Mouse (Mus musculus) thymus, adult 2 months (tissue): Measurements from ENCODE around the gene Ephb2. TPM values are rescaled to one million over a fixed set of nuclear protein-coding genes. Genes with fewer than 3 reads are reported as not detected.

Experiments used
- DNase-seq: peaks from one replicate; pipeline ENCODE4 v3.0.0; 2021
- H3K27ac ChIP-seq: fragments of 200-500 bp; 2 replicates; pipeline ENCODE4 v1.5.1; 2012; ENCODE audit warnings: low read length, control low read depth; ENCODE audit not compliant: control insufficient read depth, insufficient read depth
- H3K27me3 ChIP-seq: fragments of 200-500 bp; 2 replicates; pipeline ENCODE4 v1.6.1; 2012; ENCODE audit warnings: mild to moderate bottlenecking, low read length, moderate library complexity, mixed read lengths; ENCODE audit not compliant: control insufficient read depth, insufficient read depth
- H3K36me3 ChIP-seq: fragments of 200-500 bp; 2 replicates; pipeline ENCODE4 v1.6.1; 2012; ENCODE audit warnings: mild to moderate bottlenecking, low read length, moderate library complexity; ENCODE audit not compliant: control insufficient read depth, insufficient read depth
- H3K4me1 ChIP-seq: fragments of 200-500 bp; replicated peaks from 2 replicates; pipeline ENCODE4 v1.6.1; 2012; ENCODE audit warnings: low read length; ENCODE audit not compliant: control insufficient read depth, insufficient read depth
- H3K4me3 ChIP-seq: fragments of 200-500 bp; 2 replicates; pipeline ENCODE4 v1.5.1; 2012; ENCODE audit warnings: mild to moderate bottlenecking, low read length, control low read depth, moderate library complexity; ENCODE audit not compliant: control insufficient read depth, insufficient read depth
- CTCF ChIP-seq: fragments of 200-500 bp; IDR thresholded peaks from 2 replicates; pipeline ENCODE4 v1.5.1; 2012; ENCODE audit warnings: mild to moderate bottlenecking, control low read depth, low read length, moderate library complexity, borderline replicate concordance; ENCODE audit not compliant: control insufficient read depth, poor library complexity, insufficient read depth; ENCODE audit errors: extremely low read depth
- POLR2A ChIP-seq: fragments of 200-500 bp; IDR thresholded peaks from 2 replicates; pipeline ENCODE4 v1.6.1; 2012; ENCODE audit warnings: mild to moderate bottlenecking, low read length, control low read depth, moderate library complexity; ENCODE audit not compliant: control insufficient read depth, poor library complexity, insufficient read depth; ENCODE audit errors: extremely low read depth
- WGBS: fragments of 180-500 bp; shearing (Covaris S2); methylation state at CpG from one replicate; pipeline ENCODE4 v1.1.7; 2018; 5-methylcytosine and 5-hydroxymethylcytosine counted together
- polyA plus RNA-seq: library from polyadenylated mRNA; depleted of rRNA; stranded (reverse); fragments of >200 nt; gene quantifications from 2 replicates; pipeline ENCODE4 v1.2.3, GENCODE M21; 2012

Gene Ephb2
- polyA plus RNA-seq, 1 experiment: 15.4 TPM

DNA sequence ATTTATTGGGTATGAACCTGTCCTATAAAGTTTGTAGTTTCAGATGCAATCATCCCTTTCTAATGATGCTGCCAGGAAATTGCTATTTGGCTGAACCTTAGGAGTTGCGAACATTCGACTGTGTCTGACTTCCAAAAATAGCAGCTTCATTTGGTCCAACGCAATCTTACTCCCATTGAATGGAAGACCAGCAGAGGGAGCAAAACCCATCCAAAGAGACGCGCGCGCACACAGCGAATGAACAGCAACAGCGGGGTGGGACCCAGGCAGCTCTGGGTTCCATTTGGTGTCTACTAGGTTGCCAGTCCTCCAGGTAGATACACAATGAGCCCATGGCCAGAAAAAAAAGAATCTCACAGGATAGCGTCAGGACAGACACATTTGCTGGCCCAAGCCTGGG lies 168.0 kb downstream of the Ephb2 start:
- TF ChIP-seq POLR2A (no peak), CTCF (no peak)
- Histone ChIP-seq H3K4me3 (no peak overlapping the region), H3K27ac (no peak overlapping the region), H3K36me3 (no peaks in the 10 kb centered on the region), H3K27me3 (no peaks in the 10 kb centered on the region), H3K4me1 (no peaks in the 10 kb centered on the region)
- 89% methylated on average over 10 of the region's 10 CpGs for WGBS
- DNase-seq: no peak

GRCm38 (mm10) chr4:136666002-136666401 lies 169.8 kb downstream of the Ephb2 start:
- DNase-seq: no peak
- Histone ChIP-seq H3K4me3 (no peak overlapping the region), H3K27ac (no peak overlapping the region), H3K4me1 (no peaks in the 10 kb centered on the region), H3K27me3 (no peaks in the 10 kb centered on the region), H3K36me3 (no peaks in the 10 kb centered on the region)
- WGBS: 83% methylated on average over 4 of the region's 4 CpGs
- TF ChIP-seq CTCF (peak; percentile 80; the same call in 1 of the 2 replicates), POLR2A (no peak)

DNA sequence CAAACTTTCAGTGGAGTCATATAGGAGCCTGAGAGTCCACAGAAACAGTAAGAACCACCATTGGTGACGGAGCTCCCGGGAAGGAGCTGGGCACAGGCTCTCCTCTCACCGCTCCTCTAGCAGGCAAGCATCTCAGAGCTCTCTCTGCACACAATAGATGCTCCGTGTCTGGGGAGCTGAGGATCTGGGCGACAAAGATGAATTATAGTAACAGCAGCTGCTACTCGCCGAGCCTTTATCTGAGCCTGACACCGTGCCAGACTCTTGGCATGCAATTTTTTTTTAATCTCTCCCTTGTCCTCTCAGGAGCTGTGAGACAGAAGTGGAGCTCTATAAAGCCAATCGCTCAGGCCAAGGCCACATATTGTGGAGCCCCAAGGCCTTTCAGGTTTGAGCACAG lies 170.7 kb downstream of the Ephb2 start:
- H3K4me1 ChIP-seq: no peaks in the 10 kb centered on the region
- H3K4me3 ChIP-seq: no peak overlapping the region
- no peaks in the 10 kb centered on the region for H3K36me3 ChIP-seq
- DNase-seq: no peak
- no peaks in the 10 kb centered on the region for H3K27me3 ChIP-seq
- TF ChIP-seq CTCF: no peak
- TF ChIP-seq POLR2A: no peak
- H3K27ac ChIP-seq: no peak overlapping the region
- 96% methylated on average over 9 of the region's 9 CpGs for WGBS

GRCm38 (mm10) chr4:136657914-136658313 lies 177.9 kb downstream of the Ephb2 start:
- peaks cover 12% of the 10 kb centered on the region for H3K4me1 ChIP-seq
- WGBS: 50% methylated on average over 3 of the region's 3 CpGs
- TF ChIP-seq POLR2A (no peak), CTCF (no peak)

DNA sequence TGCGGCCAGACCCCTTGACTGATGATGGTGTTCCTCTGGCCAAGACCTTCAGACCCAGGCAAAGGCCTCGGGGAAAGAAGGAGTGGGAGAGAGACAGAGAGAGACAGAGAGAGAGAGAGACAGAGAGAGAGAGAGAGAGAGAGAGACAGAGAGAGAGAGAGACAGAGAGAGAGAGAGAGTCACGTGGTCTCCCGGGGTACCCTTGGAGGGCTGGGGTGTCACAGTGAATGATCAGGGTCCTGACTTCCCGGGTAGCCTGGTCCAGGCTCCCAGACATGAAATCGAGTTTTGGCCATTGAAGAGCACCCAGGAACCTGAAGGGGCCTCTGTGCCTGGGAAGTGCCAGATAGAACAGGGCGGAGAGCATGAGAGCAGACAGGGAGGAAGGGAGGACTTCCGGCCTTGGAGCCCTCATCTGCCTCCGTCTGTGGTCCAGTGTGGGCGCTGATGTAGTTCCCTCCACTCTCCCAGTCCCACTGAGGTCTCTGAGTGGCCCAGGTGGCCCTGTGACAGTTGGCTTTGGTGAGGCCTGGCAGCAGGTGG lies 182.0 kb downstream of the Ephb2 start:
- Histone ChIP-seq H3K4me3 (no peak overlapping the region), H3K4me1 (peaks cover 13% of the 10 kb centered on the region), H3K27ac (no peak overlapping the region), H3K27me3 (no peaks in the 10 kb centered on the region), H3K36me3 (no peaks in the 10 kb centered on the region)
- WGBS: 22% methylated on average over 10 of the region's 10 CpGs
- TF ChIP-seq POLR2A: no peak
- TF ChIP-seq CTCF: no peak
- no peak for DNase-seq

More at GRCm38 (mm10) chr4:136657914-136658313, 177.9 kb downstream of the Ephb2 start:
- DNase-seq: no peak
- Histone ChIP-seq H3K27me3 (no peaks in the 10 kb centered on the region), H3K27ac (no peak overlapping the region), H3K4me3 (no peak overlapping the region), H3K36me3 (no peaks in the 10 kb centered on the region)

DNA sequence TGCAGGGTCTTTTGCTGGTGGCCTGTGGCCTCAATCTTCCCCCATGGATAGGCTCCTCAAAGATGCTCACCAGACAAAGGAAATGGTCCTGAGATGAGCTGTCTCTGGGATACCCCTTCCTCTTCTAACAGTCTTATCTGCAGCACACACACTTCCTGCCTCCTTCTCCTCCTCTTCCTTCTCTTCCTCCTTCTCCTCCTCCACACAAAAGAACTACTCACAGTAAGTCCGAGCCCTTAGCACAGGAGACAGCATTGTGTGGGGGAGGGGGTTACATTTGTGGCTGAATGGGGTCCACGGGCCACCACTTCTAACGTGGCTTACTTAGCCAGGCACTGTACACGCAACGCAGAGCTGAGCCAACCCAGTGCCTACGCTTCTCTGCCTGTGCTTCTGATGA lies 182.8 kb downstream of the Ephb2 start:
- DNase-seq: no peak
- Histone ChIP-seq H3K36me3 (no peaks in the 10 kb centered on the region), H3K27ac (no peak overlapping the region), H3K4me1 (peaks cover 13% of the 10 kb centered on the region), H3K4me3 (no peak overlapping the region), H3K27me3 (no peaks in the 10 kb centered on the region)
- TF ChIP-seq CTCF (no peak), POLR2A (no peak)
- WGBS: 33% methylated on average over 6 of the region's 6 CpGs

DNA sequence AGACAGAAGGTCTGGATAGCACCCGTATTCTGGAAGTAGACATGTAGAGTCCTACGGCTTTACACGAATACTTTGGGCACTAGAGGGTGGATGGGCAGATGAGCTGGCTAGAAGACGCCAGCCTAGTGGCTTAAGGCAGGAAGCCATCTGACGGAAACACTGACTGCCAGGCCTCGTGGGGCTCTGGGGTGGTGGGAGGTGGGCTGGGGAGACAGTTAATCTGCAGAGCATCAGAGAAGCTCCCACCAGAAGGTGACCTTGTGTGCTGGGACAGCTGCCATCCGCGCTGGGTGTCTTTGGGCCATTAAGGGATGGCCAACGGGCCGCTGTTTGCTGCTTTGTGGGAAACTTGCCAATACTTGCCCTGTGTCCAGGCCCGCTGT lies 183.3 kb downstream of the Ephb2 start:
- no peak for DNase-seq
- no peak overlapping the region for H3K4me3 ChIP-seq

More for the DNA sequence above, 183.3 kb downstream of the Ephb2 start:
- WGBS: 52% methylated on average over 11 of the region's 11 CpGs
- TF ChIP-seq CTCF (no peak), POLR2A (no peak)
- no peak overlapping the region for H3K27ac ChIP-seq
- no peaks in the 10 kb centered on the region for H3K27me3 ChIP-seq
- no peaks in the 10 kb centered on the region for H3K36me3 ChIP-seq
- peaks cover 13% of the 10 kb centered on the region for H3K4me1 ChIP-seq
